Mouse (Mus musculus) intestine, postnatal 0 days (tissue): ENCODE data around the gene Apold1. TPM values are rescaled to one million over a fixed set of nuclear protein-coding genes. Genes with fewer than 3 reads are reported as not detected.

Experiments used
- ATAC-seq: fragments of 200-750 bp; cut with Nextera tagmentation; 2 replicates; pipeline ENCODE4 v1.8.0; 2017; ENCODE audit warnings: mild to moderate bottlenecking, moderate TSS enrichment, moderate library complexity
- H3K27ac ChIP-seq: fragments of 300-500 bp; sonication (generic); 2 replicates; pipeline ENCODE4 v1.5.1; 2014; ENCODE audit warnings: mild to moderate bottlenecking, low read depth, low read length, moderate library complexity
- H3K27me3 ChIP-seq: fragments of 300-500 bp; sonication (generic); replicated peaks from 2 replicates; pipeline ENCODE4 v1.6.1; 2014; ENCODE audit warnings: low read length, mixed read lengths; ENCODE audit not compliant: control insufficient read depth, insufficient read depth
- H3K36me3 ChIP-seq: fragments of 300-500 bp; sonication (generic); 2 replicates; pipeline ENCODE4 v1.6.1; 2014; ENCODE audit warnings: mild to moderate bottlenecking, moderate library complexity; ENCODE audit not compliant: control insufficient read depth, insufficient read depth
- H3K4me1 ChIP-seq: fragments of 300-500 bp; sonication (generic); replicated peaks from 2 replicates; pipeline ENCODE4 v1.6.1; 2014; ENCODE audit warnings: antibody characterized with exemption, low read length, mixed read lengths; ENCODE audit not compliant: control insufficient read depth, insufficient read depth
- H3K4me2 ChIP-seq: fragments of 300-500 bp; sonication (generic); replicated peaks from 2 replicates; pipeline ENCODE4 v1.6.1; 2014; ENCODE audit warnings: low read depth, mild to moderate bottlenecking, moderate library complexity
- H3K4me3 ChIP-seq: fragments of 300-500 bp; sonication (generic); 2 replicates; pipeline ENCODE4 v1.5.1; 2014; ENCODE audit warnings: low read depth, low read length
- H3K9ac ChIP-seq: fragments of 300-500 bp; sonication (generic); 2 replicates; pipeline ENCODE4 v1.6.1; 2014; ENCODE audit warnings: mild to moderate bottlenecking, low read depth, low read length
- H3K9me3 ChIP-seq: fragments of 300-500 bp; sonication (generic); 2 replicates; pipeline ENCODE4 v1.6.1; 2016; ENCODE audit warnings: mixed run types; ENCODE audit not compliant: control insufficient read depth
- CTCF ChIP-seq: sonication (generic); IDR thresholded peaks from 2 replicates; pipeline ENCODE4 v1.5.1; 2016; ENCODE audit warnings: low read depth, mild to moderate bottlenecking, control low read depth, antibody characterized with exemption, moderate library complexity
- WGBS: fragments of 180-500 bp; shearing (Covaris S2); extraction: QIAGEN DNeasy Blood & Tissue Kit; methylation state at CpG from one replicate; pipeline ENCODE4 v1.1.7; 2014; 5-methylcytosine and 5-hydroxymethylcytosine counted together
- polyA plus RNA-seq: library from polyadenylated mRNA; unstranded; fragments of >200 nt; fragmentation: Nextera tagmentation; extraction: Ambion mirVana; gene quantifications from 2 replicates; pipeline ENCODE4 v1.2.1, GENCODE M21; 2015

Gene Apold1
- polyA plus RNA-seq, 1 experiment from 2014 or later, result 2.2 TPM

- H3K27ac ChIP-seq, result peak within 1 kb of the TSS; percentile 28; the same call in 1 of the 2 replicates
- peak within 1 kb of the TSS; percentile 79 for H3K4me2 ChIP-seq
- no peaks in the 10 kb centered on the region for H3K9me3 ChIP-seq
- TF ChIP-seq CTCF, result peak; percentile 100
- 2% methylated on average over 19 of the region's 19 CpGs for WGBS
- H3K36me3 ChIP-seq, result peaks cover 22% of the 10 kb centered on the region
- H3K4me3 ChIP-seq, result peak within 1 kb of the TSS; percentile 85
- ATAC-seq, result peak; percentile 92
- no peaks in the 10 kb centered on the region for H3K27me3 ChIP-seq
- no peaks in the 10 kb centered on the region for H3K4me1 ChIP-seq
- H3K9ac ChIP-seq, result peak within 1 kb of the TSS; percentile 85
These were observed 29.7 kb downstream of the Apold1 start, which contains the start of gene Ddx47 for GRCm38 (mm10) chr6:135011048-135011733. TSS of gene Ddx47 (plus strand) at chr6:135011612.

GRCm38 (mm10) chr6:135011734-135012116 is 30.2 kb downstream of the Apold1 start:
- peak overlapping the region; percentile 85 for H3K4me3 ChIP-seq
- H3K4me2 ChIP-seq, result peak overlapping the region; percentile 79
- peak overlapping the region; percentile 85 for H3K9ac ChIP-seq
- peaks cover 27% of the 10 kb centered on the region for H3K36me3 ChIP-seq
- no peaks in the 10 kb centered on the region for H3K4me1 ChIP-seq
- peak overlapping the region; percentile 28; the same call in 1 of the 2 replicates for H3K27ac ChIP-seq
- H3K9me3 ChIP-seq, result no peaks in the 10 kb centered on the region
- no peak for TF ChIP-seq CTCF
- no peaks in the 10 kb centered on the region for H3K27me3 ChIP-seq
- ATAC-seq, result peak; percentile 35
- under 1% methylated on average over 14 of the region's 14 CpGs for WGBS

DNA sequence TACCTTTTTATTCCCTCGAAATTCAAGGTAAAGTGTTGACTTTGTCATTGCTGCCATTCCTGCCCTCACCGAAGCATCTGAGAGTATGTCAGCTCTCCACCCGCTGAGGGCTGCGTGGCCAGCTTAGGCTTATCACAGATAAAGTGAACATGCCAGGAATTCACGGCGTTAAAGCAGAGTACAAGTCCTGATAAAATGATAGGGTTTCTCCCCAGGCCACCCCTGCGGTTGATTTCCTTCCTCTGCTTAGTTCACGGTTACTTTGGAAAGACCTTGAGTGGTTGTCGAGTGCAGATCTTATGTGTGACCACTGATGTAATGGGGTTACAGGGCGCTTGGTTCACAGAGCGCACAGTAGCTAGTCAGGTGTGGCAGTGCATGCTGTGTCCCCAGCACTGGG is 35.7 kb downstream of the Apold1 start:
- no peak for TF ChIP-seq CTCF
- WGBS, result 84% methylated on average over 11 of the region's 11 CpGs
- no peak overlapping the region for H3K27ac ChIP-seq
- no peaks in the 10 kb centered on the region for H3K4me1 ChIP-seq
- H3K9me3 ChIP-seq, result no peaks in the 10 kb centered on the region
- no peak overlapping the region for H3K4me3 ChIP-seq
- H3K4me2 ChIP-seq, result no peak overlapping the region
- H3K27me3 ChIP-seq, result no peaks in the 10 kb centered on the region
- peaks cover 80% of the 10 kb centered on the region for H3K36me3 ChIP-seq
- ATAC-seq, result no peak
- no peak overlapping the region for H3K9ac ChIP-seq

DNA sequence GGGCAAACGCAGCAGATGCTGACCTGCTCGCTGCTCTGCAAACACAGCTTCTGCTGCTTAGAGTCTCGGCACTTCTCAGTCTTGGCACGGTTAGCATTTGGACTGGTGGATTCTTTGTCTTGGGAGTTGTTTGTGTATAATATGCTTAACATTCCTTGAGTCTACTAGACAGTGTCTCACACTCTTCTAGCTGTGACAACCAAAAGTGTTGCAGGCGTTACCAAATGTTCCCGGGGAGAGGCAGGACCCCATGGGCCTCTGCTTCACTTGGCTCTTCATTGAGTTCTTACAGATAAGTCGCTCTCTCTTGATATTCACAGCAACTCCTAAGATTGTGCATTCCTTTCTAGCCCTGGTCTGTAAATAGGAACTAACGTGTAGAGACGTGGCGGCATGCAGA is 38.0 kb downstream of the Apold1 start:
- no peak overlapping the region for H3K4me2 ChIP-seq
- H3K9me3 ChIP-seq, result no peaks in the 10 kb centered on the region
- H3K36me3 ChIP-seq, result peaks cover 93% of the 10 kb centered on the region
- ATAC-seq, result no peak
- no peak overlapping the region for H3K9ac ChIP-seq
- 81% methylated on average over 10 of the region's 10 CpGs for WGBS
- no peak overlapping the region for H3K27ac ChIP-seq
- no peak for TF ChIP-seq CTCF
- H3K4me3 ChIP-seq, result no peak overlapping the region
- no peaks in the 10 kb centered on the region for H3K27me3 ChIP-seq
- H3K4me1 ChIP-seq, result no peaks in the 10 kb centered on the region

GRCm38 (mm10) chr6:135021633-135022032 is 40.1 kb downstream of the Apold1 start:
- 88% methylated on average over 3 of the region's 3 CpGs for WGBS
- ATAC-seq, result no peak

DNA sequence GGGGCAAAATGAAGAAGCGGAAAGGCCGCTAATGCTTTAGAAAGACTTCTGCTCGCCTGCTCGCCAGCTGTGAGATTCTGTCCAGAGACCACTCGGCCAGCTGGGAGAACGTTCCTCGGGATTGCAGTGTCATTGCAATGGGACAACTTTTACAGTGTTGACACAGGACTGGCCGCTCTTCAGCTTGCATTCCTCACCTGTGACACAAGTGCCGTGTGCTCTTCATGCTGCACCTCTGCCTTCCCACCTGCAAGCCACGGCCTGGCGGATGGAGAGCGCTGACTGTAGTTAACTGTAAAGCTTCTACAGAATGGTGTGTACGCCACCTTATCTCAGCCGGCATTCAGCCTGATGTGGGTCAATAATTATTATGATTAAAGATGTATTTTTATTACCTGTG is 41.9 kb downstream of the Apold1 start:
- Histone ChIP-seq H3K4me2 (no peak overlapping the region), H3K4me3 (no peak overlapping the region), H3K4me1 (no peaks in the 10 kb centered on the region), H3K27ac (no peak overlapping the region; the same call in 1 of the 2 replicates), H3K9me3 (no peaks in the 10 kb centered on the region), H3K36me3 (peaks cover 59% of the 10 kb centered on the region), H3K9ac (no peak overlapping the region), H3K27me3 (no peaks in the 10 kb centered on the region)
- TF ChIP-seq CTCF, result no peak
- WGBS, result 67% methylated on average over 14 of the region's 14 CpGs
- no peak for ATAC-seq

More at GRCm38 (mm10) chr6:135021633-135022032, 40.1 kb downstream of the Apold1 start:
- no peaks in the 10 kb centered on the region for H3K9me3 ChIP-seq
- no peaks in the 10 kb centered on the region for H3K27me3 ChIP-seq
- no peak for TF ChIP-seq CTCF
- H3K27ac ChIP-seq, result no peak overlapping the region
- H3K4me1 ChIP-seq, result no peaks in the 10 kb centered on the region
- H3K4me3 ChIP-seq, result no peak overlapping the region
- H3K36me3 ChIP-seq, result peaks cover 76% of the 10 kb centered on the region
- no peak overlapping the region for H3K9ac ChIP-seq
- no peak overlapping the region for H3K4me2 ChIP-seq
